Mouse (Mus musculus) layer of hippocampus, postnatal 14 days (tissue): ENCODE data around the gene Kmt2b. TPM values are rescaled to one million over a fixed set of nuclear protein-coding genes. Genes with fewer than 3 reads are reported as not detected.

Experiments used
- DNase-seq, 2 experiments: peaks; one replicate each; pipeline ENCODE4 v3.0.0; 2021 to 2022; ENCODE audit warnings: low spot score in 2 of 2, mixed read lengths in 1 of 2
- long read RNA-seq, 2 experiments: library from polyadenylated mRNA; stranded (forward); transcript quantifications; one replicate each; pipeline ENCODE4 v2.0.0; 2021
- total RNA-seq, 2 experiments: library from RNA; stranded (reverse); gene quantifications; 2 replicates each; pipeline ENCODE4 v1.2.3; 2021

Gene Kmt2b
- 10 to 100 TPM; 46.1 to 54.4 TPM for total RNA-seq
- long read RNA-seq, experiment 1, partial matches to known transcripts = 9 of 11 reads
- long read RNA-seq, experiment 1, other reads (novel, unspliced or antisense) = 2 of 11 reads
- long read RNA-seq, experiment 2, partial matches to known transcripts = 7 of 9 reads
- long read RNA-seq, experiment 2, other reads (novel, unspliced or antisense) = 2 of 9 reads

DNA sequence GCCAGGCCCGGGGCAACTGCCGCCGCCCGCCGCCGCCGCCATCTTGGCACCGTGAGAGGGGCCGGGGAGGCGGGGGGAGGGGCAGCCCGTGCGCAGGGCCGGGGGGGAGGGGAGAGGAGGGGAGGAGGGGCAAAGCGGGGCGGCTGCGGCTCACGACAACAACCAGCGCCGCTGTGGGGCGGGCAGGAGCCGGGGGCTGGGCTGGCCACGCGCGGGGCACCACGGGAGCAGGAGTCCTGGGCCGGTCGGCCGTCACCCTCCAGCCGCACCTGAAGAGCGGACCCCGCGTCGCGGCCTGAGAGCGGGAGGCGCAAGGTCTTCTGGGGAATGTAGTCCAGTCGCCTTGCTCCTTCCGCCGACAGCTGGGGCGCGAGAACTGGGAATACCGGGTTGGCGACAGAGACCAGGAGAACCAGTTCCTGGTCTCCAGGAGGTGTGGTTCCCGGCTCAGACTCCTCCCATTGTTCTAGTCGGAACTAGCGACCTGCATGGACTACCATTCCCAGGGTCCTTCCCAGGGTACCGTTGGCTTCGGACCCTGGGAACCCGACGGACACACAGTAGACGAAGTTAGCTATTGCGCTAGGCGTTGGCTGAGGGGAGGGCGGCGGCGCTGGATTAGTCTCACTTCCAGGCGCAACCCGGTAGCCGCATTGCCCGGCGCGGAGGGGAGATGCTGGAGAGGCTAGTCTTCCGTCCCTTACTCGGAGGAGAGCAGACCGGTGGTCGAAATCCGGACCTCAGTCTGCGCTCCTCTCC is at the start of gene Kmt2b:
TSS of gene Kmt2b (minus strand) at position 51 of the 759 bp plus-strand sequence.
- peak; percentile 95 to 97 for DNase-seq

DNA sequence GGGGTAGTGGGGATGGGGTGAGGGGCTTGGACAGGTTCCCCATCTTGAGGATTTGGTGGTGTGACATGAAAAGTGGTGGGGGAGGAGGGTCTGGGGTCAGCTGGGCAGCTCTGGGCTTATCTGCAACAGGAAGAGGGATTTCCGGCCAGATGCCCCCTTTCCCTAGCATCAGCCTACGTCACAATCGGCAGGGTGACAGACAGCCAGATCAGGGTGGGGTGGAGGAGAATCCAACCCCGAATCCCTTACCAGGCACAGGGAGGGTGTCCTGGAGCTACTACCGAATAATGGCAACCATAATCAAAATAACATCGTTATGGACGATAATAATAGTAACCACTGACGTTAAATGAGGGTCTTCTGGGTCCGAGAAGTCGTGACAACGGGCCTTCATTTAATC is 47.9 kb upstream of the Kmt2b start:
- DNase-seq = no peak

DNA sequence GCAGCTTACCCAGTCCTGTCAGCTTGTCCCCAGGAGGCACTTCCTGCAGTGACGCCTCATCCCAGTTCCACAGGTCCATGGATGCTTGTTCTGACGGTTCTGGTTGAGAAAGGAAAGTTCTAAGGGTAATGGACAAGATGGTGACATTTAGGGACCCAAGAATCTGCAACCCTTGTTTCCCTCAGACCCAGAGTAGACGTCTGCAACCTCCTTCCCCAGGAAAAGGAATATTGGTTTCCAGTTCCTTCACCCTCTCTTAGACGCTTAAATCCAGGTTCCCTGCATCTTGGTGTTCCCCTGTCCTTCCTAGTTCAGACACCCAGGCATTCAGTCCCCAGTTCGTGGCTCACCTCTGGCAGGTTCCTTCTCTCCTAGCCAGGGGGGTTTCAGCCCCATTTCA is 47.2 kb upstream of the Kmt2b start, which contains the start of gene Etv2:
TSS of gene Etv2 (minus strand) at position 101 of the 400 bp plus-strand sequence.
- no peak for DNase-seq

DNA sequence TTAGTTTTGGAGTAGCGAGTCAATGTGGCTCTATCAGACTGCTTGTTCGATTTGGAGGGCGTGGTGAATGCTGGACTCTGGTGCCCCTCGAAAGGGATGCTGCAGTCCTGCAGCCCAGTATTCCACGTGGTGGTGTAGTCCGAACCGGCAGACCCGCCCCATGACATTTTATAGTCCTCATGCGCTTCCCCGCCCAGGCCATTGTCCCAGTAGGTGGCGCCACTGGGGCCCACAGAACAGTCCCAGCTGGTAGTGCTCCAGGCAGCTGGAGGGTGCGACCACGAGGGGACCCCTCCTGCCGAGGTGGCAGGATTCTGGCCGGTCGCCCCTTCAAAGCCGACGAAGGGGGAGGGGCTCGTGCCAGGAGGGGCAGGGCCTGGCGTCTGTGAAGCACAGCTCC is 46.1 kb upstream of the Kmt2b start:
- DNase-seq = peak; percentile 22 to 30

DNA sequence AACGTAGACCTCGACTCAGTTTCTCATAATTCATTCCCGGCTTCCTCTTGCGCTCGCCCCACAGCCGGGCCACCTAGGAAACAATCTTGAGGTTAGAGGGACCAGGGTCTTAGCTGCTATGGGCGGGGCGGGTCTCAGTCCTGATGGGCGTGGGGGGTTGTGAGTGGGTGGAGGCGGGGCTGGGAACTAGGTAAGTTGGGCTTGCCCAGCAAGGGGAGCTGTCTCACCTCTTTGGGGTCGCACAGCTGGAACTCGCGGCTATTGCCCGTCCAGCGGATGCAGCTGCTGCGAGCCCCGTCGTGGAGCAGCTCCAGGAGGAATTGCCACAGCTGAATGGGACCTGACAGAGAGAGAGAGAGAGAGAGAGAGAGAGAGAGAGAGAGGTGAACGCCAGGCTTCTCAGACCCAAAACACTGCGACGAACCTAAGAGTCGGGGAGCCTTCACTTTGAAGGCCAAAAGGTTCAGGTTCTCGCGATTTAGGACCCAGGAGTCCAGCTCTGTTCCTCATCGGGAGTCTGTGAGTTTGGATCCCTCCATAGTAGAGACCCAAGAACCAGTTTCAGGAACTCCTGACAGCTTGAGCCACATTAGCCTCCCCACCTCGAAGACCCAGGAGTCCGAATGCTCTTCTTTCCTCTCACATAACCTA is 45.4 kb upstream of the Kmt2b start:
- DNase-seq = no peak

DNA sequence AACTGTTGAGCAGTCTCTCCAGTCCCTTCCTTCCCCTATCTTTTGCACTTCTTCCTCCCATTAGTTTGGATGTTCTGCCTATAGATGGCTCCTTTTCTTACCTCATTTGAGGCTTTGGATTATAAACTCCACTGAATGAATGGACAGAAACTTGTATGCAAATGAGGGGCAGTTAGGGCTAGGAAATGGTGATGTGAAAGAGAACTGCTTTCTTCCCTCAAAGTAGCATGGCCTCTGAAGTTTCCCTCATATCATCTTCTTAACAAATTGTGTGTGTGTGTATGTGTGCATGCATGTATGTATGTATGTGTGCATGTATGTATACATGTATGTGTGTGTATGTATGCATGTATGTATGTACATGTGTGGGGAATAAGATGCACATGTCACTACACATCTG is 40.5 kb upstream of the Kmt2b start:
- no peak for DNase-seq

DNA sequence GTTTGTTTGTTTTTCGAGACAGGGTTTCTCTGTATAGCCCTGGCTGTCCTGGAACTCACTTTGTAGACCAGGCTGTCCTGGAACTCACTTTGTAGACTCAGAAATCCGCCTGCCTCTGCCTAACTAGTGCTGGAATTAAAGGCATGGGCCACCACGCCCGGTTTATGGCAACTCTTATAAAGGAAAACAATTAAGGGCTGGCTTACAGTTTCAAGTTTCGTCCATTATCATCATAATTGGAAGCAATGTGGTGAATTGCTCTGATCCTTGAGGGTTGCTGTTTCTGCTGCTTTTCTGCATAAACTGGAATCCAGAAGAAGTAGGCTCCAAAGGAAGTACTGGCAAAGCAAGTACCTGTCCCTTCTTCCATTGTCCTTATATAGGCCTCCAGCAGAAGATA is 38.1 kb upstream of the Kmt2b start:
- no peak for DNase-seq

DNA sequence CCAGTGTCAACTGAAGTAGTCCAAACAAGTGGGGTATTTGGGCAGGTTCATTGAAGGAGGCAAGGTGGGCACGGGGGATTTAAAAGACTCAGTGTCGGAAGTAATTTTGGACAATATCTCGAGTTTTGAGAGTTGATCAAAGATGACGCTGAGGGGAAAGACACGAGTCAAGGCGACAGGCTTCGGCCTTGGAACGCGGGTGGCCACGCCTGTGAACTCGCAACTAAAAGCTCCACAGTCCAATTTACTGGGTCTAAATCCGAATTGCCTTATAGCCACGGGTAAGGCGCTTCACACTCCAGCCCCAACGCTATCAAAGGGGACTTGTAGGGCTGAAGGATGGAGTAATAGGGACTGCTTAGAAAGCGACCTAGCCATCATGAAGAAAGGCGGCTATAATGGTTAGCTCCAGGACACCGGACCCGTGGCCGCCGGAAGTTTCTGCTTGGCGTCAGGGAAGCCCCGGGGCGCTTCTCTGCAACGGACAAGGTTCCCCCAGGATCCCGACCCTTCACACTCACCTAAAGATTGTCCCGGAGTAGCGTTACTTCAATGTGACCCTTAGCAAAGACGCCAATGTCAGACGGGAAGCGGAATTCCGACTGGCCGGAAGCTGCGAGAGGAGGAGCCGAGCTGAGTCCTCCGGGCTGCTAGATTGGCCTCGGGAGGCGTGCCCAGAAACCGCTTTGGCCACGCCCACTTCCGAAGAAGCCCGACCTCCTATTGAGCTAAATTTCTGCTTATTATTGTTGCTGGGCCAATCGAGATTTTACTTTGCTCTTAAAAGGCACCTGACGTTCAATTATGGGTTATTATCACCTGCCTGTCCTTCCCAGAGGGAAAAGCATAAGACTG is 37.2 kb upstream of the Kmt2b start, which contains the start of gene Cox6b1:
TSS of gene Cox6b1 (minus strand) at position 622 of the 855 bp plus-strand sequence.
- DNase-seq = peak; percentile 84 to 87

DNA sequence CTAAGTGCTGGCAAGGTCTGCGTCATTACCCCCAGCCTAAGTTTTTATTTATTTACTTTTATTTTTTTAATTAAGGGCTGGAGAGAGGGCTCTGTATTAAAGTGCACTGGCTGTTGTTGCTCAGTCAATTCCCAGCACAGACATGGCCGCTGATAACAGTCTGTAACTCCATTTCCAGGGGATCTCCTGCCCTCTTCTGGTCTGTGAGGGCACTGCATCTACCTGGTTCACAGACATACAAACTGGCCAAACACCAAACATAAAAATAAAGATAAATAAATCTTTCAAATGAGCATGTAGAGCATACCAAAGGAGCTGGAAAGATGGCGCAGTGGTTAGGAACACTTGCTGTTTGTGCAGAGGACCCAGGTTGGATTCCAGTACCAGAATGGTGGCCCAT is 30.7 kb upstream of the Kmt2b start:
- DNase-seq = no peak

DNA sequence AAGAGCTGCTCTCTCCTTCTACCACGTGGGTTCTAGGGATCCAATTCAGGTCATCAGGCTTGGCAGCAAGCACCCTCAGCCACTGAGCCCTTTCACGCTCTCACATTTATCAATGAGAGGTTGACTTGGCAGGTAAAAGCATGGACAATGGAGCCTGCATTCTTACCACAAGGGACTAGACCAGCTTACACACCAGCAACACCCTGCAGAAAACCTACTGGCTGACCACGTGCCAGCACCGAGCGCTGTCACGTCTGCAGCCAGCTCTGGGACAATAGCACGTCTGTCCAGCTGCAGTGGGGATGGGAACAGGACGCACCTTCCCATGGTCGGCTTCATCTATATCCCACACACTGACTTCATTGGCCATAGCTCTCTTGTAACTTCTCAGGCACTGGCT is 30.1 kb upstream of the Kmt2b start:
- DNase-seq = no peak

DNA sequence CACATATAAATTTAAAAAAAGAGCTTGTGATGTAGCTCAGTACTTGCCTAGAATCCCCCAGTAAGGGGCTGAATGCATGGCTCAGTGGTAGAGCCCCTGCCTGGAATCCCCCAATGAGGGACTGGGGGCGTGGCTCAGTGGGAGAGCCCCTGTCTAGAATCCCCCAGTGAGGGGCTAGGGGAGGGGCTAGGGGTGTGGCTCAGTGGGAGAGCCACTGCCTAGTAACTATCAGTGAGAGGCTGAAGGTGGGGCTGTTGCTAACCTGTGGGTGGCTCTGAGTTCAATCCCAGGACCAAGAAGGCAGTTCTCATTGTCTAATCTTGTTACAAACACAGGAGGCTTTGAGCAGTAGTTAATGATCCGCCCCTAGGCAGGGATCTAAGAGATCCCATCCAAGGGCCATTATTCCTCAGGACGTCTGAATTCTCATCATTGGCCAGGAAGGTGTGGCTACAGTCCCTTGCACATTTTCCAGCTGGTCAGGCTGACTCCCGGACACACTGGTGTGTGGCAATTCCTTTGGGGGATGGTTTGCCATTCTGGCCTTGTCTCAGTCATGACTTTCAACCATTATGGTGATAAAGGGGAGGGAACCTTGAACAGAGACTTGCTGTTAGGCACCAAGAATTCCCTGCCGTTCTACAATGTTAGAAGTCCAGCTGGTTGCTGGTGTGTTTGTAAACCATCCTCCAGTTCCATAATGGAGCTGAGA is 26.7 kb upstream of the Kmt2b start:
- no peak for DNase-seq

DNA sequence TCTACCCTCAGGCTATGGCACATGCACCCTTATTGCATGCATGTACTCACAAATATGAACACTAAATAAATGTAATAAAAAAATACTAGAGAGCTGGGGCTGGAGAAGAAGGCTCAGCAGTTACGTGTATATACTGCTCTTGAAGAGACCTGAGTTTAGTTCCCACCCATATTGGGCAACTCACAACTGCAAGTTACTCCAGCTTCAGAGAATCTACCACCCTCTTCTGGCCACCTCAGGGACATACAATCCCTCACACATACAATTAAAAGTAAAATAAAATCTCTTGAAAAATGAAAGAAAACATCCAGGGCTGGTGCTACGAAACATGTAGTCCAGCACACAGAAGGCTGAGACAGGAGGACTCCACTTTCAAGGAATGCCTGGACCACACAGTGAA is 25.9 kb upstream of the Kmt2b start:
- DNase-seq = no peak

DNA sequence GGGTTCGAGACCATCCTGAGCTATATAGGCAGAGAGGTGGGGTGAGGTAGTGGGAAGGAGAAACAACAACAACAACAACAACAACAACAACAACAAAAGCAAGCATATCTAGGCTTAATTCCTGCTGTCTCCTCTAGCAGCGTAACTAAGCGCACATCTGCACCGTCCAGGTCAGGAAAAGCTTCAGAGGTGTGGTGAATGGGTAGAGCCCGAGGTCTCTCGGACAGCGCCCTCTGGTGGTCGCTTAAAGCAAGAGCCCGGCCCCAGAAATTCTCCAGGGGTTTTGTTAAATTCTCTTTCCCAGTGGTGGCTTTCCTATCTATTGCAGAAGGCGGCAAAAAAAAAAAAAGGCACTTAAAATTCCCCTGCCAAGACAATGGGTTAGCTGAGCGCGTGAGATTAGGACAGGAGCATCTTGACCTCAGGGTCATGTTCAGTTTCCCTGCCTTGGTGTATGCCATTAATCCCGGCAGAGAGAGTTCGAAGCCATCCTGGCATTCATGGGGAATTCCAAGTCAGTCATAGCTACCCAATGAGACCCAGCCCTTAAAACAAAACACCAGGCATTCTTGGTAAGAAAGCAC is 25.1 kb upstream of the Kmt2b start:
- peak; percentile 36 to 46 for DNase-seq

DNA sequence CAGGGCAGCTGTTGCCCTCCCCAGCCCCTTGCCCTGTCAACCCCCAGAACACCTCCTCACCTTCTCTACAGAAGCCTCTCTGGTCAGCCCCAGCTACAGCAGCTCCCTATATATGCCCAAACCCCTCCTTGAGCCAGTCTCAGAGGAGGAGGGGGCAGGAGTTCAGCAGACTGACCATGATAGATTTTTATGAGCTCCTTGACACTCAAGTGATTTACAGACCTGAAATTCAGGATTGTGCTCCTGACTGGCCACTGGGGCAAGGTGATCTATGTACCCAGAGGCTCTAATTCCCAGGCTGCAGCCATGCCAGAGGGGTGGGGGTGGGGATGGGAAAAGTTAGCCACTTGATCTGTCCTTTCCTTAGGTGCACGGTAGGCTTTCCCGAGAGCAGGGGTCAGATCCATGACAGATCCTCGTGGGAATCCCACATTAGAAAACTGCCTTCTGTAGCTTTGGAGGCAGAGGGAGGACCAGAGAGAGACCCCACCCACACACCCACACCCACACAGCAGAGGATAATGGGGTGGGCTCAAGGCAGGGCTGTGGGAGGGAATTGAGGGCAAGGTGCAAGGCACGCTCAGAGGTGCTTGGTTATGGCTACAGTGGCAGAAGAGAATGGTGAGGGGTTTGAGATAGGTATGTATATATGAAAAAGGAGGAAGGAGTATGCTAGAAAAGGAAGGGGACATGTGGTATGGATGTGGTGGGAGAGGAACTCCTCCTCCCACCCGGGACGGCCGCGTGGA is 24.3 kb upstream of the Kmt2b start, which contains the start of gene Upk1a:
TSS of gene Upk1a (minus strand) at position 194 of the 749 bp plus-strand sequence.
- no peak for DNase-seq

DNA sequence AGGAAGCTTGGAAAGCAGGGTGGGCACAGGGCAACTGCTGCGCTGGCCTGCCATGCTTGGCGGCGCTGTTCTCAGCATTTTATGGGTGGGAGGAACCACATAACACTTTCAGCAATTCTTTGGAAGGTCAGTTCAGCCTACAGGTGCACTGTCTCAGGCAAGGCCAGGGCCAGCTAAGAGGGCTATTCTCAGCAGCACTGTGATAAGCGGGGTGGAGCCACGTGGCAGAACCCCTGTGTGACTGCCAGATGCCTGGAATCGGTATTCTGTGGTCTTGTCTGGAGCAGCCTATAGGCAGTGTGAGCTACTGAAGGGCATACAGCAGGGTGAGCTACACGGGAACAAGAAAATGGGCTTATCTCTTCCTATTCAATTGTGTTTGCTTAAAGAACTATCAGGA is 21.5 kb upstream of the Kmt2b start:
- DNase-seq = no peak

DNA sequence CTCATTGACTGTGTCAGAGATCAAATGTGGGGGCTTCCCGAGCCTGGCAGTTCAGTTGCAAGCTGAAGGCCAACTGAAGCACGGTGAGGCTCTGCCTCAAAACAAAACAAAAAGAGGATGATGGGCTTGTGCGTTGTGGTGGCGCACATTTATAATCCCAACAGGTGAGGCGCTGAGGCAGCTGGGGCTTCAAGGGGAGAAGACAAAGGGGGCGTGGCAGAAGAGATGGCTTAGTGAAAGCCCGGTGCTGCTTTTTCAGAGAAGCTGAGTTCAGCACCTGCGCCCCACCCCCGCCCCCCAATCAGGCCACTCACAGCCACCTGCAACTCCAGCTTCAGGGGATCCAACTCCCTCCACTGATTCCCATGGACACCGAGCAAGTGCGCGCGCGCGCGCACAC is 19.9 kb upstream of the Kmt2b start:
- DNase-seq = no peak

DNA sequence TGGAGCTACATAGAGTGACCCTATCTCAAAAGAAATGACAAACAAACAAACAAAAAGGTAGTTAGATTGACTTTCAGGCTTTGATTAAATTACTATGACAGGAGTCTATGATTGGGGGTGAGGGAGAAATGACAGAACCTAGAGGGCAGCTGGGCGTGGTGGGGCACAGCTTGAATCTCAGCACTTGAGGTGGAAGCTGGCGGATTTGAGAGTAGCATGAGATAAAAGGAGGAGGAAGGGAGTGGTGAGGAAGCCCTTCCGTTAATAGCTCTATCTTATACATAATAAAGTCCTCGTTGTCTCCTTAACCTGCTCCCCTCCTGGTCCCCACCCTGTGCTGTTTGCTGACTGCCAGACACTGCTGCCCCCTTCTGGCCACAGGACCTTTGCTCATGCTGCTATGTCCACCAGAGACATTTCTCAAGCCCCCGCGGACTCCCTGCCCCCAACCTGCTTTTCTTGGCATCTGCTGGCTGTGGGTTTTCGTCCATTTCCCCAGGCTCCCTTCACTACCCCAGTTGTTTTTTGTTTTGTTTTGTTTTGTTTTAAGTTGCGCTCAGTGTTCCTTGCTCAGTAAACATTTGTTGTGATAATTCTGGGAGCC is 19.3 kb upstream of the Kmt2b start:
- DNase-seq = no peak

DNA sequence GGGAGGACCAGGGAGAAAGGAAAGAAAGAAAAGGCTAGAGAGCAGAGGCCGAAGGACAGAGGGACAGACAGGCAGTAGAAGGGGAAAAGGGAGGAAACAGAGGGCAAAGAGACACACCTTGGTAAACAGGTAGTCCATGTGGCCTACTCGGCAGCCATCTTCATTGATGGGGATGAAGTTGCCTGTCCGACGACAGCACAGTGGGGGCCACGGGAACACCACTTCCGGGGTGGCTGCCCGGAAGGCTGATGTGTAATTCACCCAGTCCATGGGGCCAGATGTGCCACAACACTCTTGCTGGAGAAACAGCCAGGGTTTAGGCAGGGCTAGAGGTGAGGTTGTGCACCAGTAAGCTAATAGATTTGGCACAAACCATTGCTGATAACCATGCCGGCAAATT is 16.4 kb upstream of the Kmt2b start:
- no peak for DNase-seq

DNA sequence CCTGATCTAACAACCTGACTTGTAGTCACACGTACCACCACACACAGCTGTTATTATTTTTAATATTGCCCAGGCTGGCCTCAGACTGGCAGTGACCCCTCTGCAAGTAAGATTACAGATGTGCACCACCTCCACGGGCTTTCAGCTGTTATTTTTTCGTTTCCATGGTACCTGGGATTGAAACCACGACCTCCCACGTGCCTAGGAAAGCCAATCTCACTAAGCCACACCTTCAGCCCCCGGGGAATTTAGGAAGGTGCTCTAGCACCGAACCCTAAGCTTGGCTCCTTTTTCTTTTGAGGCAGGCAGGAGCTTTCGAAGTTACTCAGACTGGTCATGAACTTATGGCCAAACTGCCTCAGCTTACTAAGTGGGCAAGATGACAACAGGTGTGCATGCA is 15.9 kb upstream of the Kmt2b start:
- no peak for DNase-seq
